Mouse (Mus musculus) midbrain, embryonic 11.5 days (tissue): Measurements from ENCODE around the gene Psma1. TPM values are rescaled to one million over a fixed set of nuclear protein-coding genes. Genes with fewer than 3 reads are reported as not detected.

Source experiments
- ATAC-seq: fragments of 200-750 bp; cut with Nextera tagmentation; 2 replicates; pipeline ENCODE4 v1.8.0; 2017; ENCODE audit warnings: moderate TSS enrichment, moderate library complexity; ENCODE audit not compliant: low FRiP score
- DNase-seq: peaks from one replicate; pipeline ENCODE4 v3.0.0; 2015; ENCODE audit warnings: low spot score; ENCODE audit errors: missing footprints
- H3K27ac ChIP-seq: fragments of 300-500 bp; sonication (generic); 2 replicates; pipeline ENCODE4 v1.5.1; 2014; ENCODE audit warnings: low read depth, low read length
- H3K27me3 ChIP-seq: fragments of 300-500 bp; sonication (generic); 2 replicates; pipeline ENCODE4 v1.6.1; 2014; ENCODE audit warnings: mild to moderate bottlenecking, low read length, moderate library complexity, mixed read lengths; ENCODE audit not compliant: control insufficient read depth, insufficient read depth
- H3K36me3 ChIP-seq: fragments of 300-500 bp; sonication (generic); 2 replicates; pipeline ENCODE4 v1.6.1; 2014; ENCODE audit warnings: mild to moderate bottlenecking, low read length, moderate library complexity, mixed read lengths; ENCODE audit not compliant: control insufficient read depth, insufficient read depth
- H3K4me1 ChIP-seq: fragments of 300-500 bp; sonication (generic); 2 replicates; pipeline ENCODE4 v1.6.1; 2014; ENCODE audit warnings: low read length; ENCODE audit not compliant: control insufficient read depth, insufficient read depth
- H3K4me2 ChIP-seq: fragments of 300-500 bp; sonication (generic); 2 replicates; pipeline ENCODE4 v1.6.1; 2014; ENCODE audit warnings: mild to moderate bottlenecking, moderate library complexity
- H3K4me3 ChIP-seq: fragments of 300-500 bp; sonication (generic); 2 replicates; pipeline ENCODE4 v1.5.1; 2014; ENCODE audit warnings: low read depth, low read length
- H3K9ac ChIP-seq: fragments of 300-500 bp; sonication (generic); 2 replicates; pipeline ENCODE4 v1.6.1; 2014; ENCODE audit warnings: low read length
- H3K9me3 ChIP-seq: fragments of 300-500 bp; sonication (generic); 2 replicates; pipeline ENCODE4 v1.6.1; 2016; ENCODE audit warnings: low read length; ENCODE audit not compliant: control insufficient read depth
- WGBS: fragments of 180-500 bp; shearing (Covaris S2); extraction: QIAGEN DNeasy Blood & Tissue Kit; methylation state at CpG from one replicate; pipeline ENCODE4 v1.1.7; 2014; 5-methylcytosine and 5-hydroxymethylcytosine counted together
- polyA plus RNA-seq: library from polyadenylated mRNA; unstranded; fragments of >200 nt; fragmentation: Nextera tagmentation; extraction: Ambion mirVana; gene quantifications from 2 replicates; pipeline ENCODE4 v1.2.1, GENCODE M21; 2014

Psma1 gene
- polyA plus RNA-seq, 1 experiment from 2014 or later: 490 TPM

DNA sequence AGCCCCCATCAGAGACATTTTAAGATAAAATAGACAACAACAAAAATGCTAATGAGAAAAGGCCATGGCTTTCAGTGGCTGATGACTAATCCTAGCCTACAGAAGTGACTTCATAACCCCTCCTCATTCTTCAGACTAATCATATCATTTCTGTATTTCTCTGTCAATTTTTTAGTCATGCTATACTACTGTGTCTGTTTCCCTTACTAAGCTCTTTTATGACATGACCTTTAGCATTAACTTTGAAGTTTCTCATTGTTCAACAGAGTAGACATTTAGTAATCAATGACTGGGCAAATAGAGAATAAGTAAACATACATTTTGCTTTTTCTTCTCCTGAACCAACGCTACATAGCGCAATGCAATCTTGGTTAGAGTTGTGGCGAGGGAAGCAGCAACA, 44.1 kb downstream of the Psma1 start:
- H3K27me3 ChIP-seq: no peaks in the 10 kb centered on the region
- no peak overlapping the region for H3K27ac ChIP-seq
- no peak overlapping the region for H3K9ac ChIP-seq
- H3K4me2 ChIP-seq: no peak overlapping the region
- 92% methylated on average over 3 of the region's 3 CpGs for WGBS
- H3K4me1 ChIP-seq: no peaks in the 10 kb centered on the region
- no peak overlapping the region for H3K4me3 ChIP-seq
- H3K9me3 ChIP-seq: no peaks in the 10 kb centered on the region
- DNase-seq: peak; percentile 73
- H3K36me3 ChIP-seq: peaks cover 7% of the 10 kb centered on the region; the same call in 1 of the 2 replicates
- ATAC-seq: no peak

DNA sequence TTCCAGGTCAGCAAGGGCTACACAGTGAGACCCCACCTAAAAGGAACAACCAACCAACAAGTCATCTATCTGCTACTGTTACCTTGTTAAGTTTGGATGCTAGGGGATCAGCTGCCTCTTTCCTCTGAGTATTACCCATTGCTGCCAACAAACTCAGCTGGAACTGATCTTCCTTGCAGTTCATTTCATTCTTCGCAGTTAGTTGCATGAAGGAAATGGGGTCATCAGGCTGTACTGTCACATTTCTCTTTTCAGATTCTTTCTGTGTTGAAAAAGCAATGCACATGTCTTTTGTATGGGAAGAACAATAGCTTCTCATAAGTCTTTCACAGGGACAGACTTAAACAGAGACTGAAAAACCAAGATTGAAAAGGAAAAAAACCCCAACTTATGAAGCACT, 49.4 kb downstream of the Psma1 start:
- ATAC-seq (no peak), DNase-seq (no peak)
- Histone ChIP-seq H3K9me3 (no peaks in the 10 kb centered on the region), H3K4me1 (no peaks in the 10 kb centered on the region), H3K36me3 (peaks cover 2% of the 10 kb centered on the region; the same call in 1 of the 2 replicates), H3K27ac (no peak overlapping the region), H3K4me2 (no peak overlapping the region), H3K9ac (no peak overlapping the region), H3K4me3 (no peak overlapping the region), H3K27me3 (no peaks in the 10 kb centered on the region)
- 93% methylated on average over 1 of the region's 1 CpGs for WGBS

DNA sequence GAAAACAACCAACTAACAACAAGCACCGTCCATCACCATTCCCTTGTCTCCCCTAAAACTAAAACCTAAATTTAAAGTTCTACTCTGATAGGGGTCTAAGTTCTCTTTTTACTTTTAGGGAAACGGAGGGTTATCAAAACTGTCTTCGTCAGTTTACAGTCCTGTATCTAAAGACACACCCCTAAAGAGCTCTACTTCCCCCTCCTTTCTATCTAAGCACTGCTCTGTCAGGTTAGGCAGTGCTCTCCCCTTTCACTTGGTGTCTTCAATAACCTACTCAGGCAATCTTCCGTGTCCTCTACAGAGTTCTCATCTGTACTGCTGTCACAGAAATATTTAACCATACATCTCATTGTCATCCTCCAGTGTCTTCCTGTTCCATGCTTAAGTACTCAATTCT, 55.5 kb downstream of the Psma1 start:
- peaks cover 8% of the 10 kb centered on the region; the same call in 1 of the 2 replicates for H3K36me3 ChIP-seq
- H3K4me2 ChIP-seq: no peak overlapping the region
- ATAC-seq (no peak), DNase-seq (no peak)
- H3K27me3 ChIP-seq: no peaks in the 10 kb centered on the region
- no peak overlapping the region for H3K4me3 ChIP-seq
- 91% methylated on average over 4 of the region's 4 CpGs for WGBS
- no peak overlapping the region for H3K27ac ChIP-seq
- H3K4me1 ChIP-seq: no peaks in the 10 kb centered on the region
- no peaks in the 10 kb centered on the region for H3K9me3 ChIP-seq
- no peak overlapping the region for H3K9ac ChIP-seq

DNA sequence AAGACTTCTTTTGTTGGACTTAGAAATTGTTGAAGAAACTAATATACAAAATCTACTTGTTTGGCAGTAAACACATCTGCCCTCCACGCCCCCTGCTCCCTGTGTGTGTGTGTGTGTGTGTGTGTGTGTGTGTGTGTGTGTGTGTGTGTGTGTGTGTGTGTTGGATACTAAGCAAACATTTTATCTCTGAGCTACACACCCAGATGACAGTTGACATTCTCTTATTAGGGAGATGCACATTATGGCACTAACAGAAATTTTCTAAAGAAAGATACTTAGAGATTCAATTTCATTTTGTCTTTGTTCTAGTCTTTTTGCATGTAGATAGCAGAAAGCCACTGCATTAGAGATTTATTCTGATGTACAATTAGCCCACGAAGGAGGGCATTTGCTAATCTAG, 59.0 kb downstream of the Psma1 start:
- H3K27me3 ChIP-seq: no peaks in the 10 kb centered on the region
- ATAC-seq (no peak), DNase-seq (no peak)
- 90% methylated on average over 2 of the region's 2 CpGs for WGBS
- peaks cover 8% of the 10 kb centered on the region; the same call in 1 of the 2 replicates for H3K36me3 ChIP-seq
- no peaks in the 10 kb centered on the region for H3K9me3 ChIP-seq
- H3K27ac ChIP-seq: no peak overlapping the region
- no peak overlapping the region for H3K4me3 ChIP-seq
- no peaks in the 10 kb centered on the region for H3K4me1 ChIP-seq
- H3K4me2 ChIP-seq: no peak overlapping the region
- no peak overlapping the region for H3K9ac ChIP-seq

Other genes with a start within 250 kb of the Psma1 start
- 26.7 and 30.7 TPM in 2 replicates for gene Rras2, start 158.3 kb downstream of the Psma1 start, polyA plus RNA-seq
- 117 and 140 TPM in 2 replicates for gene Copb1, start 21.4 kb downstream of the Psma1 start, polyA plus RNA-seq
- 12.5 and 13.4 TPM in 2 replicates for gene Pde3b, start 139.2 kb upstream of the Psma1 start, polyA plus RNA-seq